Mouse (Mus musculus) brain, embryonic 14.5 days (tissue): ENCODE data around the gene Gm28035. TPM values are rescaled to one million over a fixed set of nuclear protein-coding genes. Genes with fewer than 3 reads are reported as not detected.

Experiments
- DNase-seq: peaks from one replicate; pipeline ENCODE4 v3.0.0-alpha.2; 2011; ENCODE audit warnings: low read depth
- CTCF ChIP-seq: fragments of 200-500 bp; IDR thresholded peaks from 2 replicates; pipeline ENCODE4 v1.5.1; 2012; ENCODE audit warnings: inconsistent platforms, mild to moderate bottlenecking, moderate library complexity, borderline replicate concordance; ENCODE audit not compliant: insufficient read depth, insufficient read length; ENCODE audit errors: extremely low read depth
- POLR2A ChIP-seq: fragments of 200-500 bp; IDR thresholded peaks from 2 replicates; pipeline ENCODE4 v1.6.1; 2012; ENCODE audit warnings: mild to moderate bottlenecking, inconsistent platforms, borderline replicate concordance; ENCODE audit not compliant: poor library complexity, insufficient read depth, insufficient read length, severe bottlenecking; ENCODE audit errors: extremely low read depth
- polyA plus RNA-seq: library from polyadenylated mRNA; depleted of rRNA; stranded (reverse); fragments of >200 nt; gene quantifications from 2 replicates; pipeline ENCODE4 v1.2.3, GENCODE M21; 2012

Gene Gm28035
- polyA plus RNA-seq, 1 experiment: 14.8 TPM

- no peak for TF ChIP-seq CTCF
- peak; percentile 98 for TF ChIP-seq POLR2A
- peak; percentile 98 for DNase-seq
These were observed 46.0 kb downstream of the Gm28035 start, which contains the start of the genes Dolk and Nup188 for GRCm38 (mm10) chr2:30286192-30287026. Dolk (minus strand) TSS chr2:30286334. Nup188 (plus strand) TSS chr2:30286397.

- peak; percentile 70 for DNase-seq
- TF ChIP-seq CTCF: no peak
- TF ChIP-seq POLR2A: no peak
These were observed 46.6 kb downstream of the Gm28035 start for GRCm38 (mm10) chr2:30287027-30287373.

GRCm38 (mm10) chr2:30299525-30299924 is 59.2 kb downstream of the Gm28035 start:
- no peak for TF ChIP-seq POLR2A
- TF ChIP-seq CTCF: no peak; the same call in 1 of the 2 replicates
- peak; percentile 8 for DNase-seq

- TF ChIP-seq POLR2A (no peak), CTCF (no peak)
- no peak for DNase-seq
These were observed 59.6 kb downstream of the Gm28035 start for GRCm38 (mm10) chr2:30299966-30300365.

GRCm38 (mm10) chr2:30306087-30306486 is 65.7 kb downstream of the Gm28035 start:
- DNase-seq: no peak
- TF ChIP-seq POLR2A (no peak), CTCF (no peak)

GRCm38 (mm10) chr2:30309351-30309750 is 69.0 kb downstream of the Gm28035 start:
- no peak for DNase-seq
- TF ChIP-seq POLR2A (no peak), CTCF (no peak)

GRCm38 (mm10) chr2:30311481-30311880 is 71.1 kb downstream of the Gm28035 start:
- no peak for DNase-seq
- TF ChIP-seq CTCF: no peak
- TF ChIP-seq POLR2A: no peak

GRCm38 (mm10) chr2:30316136-30316535 is 75.8 kb downstream of the Gm28035 start:
- TF ChIP-seq CTCF (no peak), POLR2A (no peak)
- no peak for DNase-seq

- TF ChIP-seq POLR2A (no peak), CTCF (no peak)
- DNase-seq: no peak
These were observed 76.6 kb downstream of the Gm28035 start for GRCm38 (mm10) chr2:30316955-30317354.

- TF ChIP-seq POLR2A (no peak), CTCF (no peak)
These were observed 78.9 kb downstream of the Gm28035 start for GRCm38 (mm10) chr2:30319260-30319659.

GRCm38 (mm10) chr2:30323111-30323510 is 82.7 kb downstream of the Gm28035 start:
- DNase-seq: no peak
- TF ChIP-seq CTCF: no peak
- no peak for TF ChIP-seq POLR2A

More at GRCm38 (mm10) chr2:30319260-30319659, 78.9 kb downstream of the Gm28035 start:
- no peak for DNase-seq

GRCm38 (mm10) chr2:30325296-30325695 is 84.9 kb downstream of the Gm28035 start:
- DNase-seq: no peak
- TF ChIP-seq CTCF: no peak
